10 mouse cellular contexts compared by ENCODE assay signal in the genomic region with DNA sequence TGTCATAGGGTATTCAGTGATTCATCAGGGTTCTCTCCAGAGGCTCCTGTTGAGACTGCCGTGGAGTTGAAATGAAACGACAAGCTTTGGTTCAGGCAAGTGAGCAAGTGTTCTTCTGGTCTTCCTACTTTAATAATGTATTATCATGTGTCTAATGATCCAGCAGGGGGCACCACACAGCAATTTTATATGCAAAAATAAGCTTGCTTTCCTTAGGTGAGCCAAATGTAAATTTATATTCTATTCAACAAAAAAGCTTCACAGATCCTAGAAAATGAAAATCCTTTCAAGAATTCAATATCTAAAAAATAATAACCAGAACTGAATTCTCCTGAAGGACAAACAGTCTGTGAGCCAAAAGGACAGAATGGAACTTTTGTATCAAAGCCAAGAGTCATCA. TPM values are rescaled to one million over a fixed set of nuclear protein-coding genes. Genes with fewer than 3 reads are reported as not detected.
DNase-seq lines count a peak whose midpoint lies in the region; ATAC-seq and TF ChIP-seq lines count a peak whose summit lies in the region.
"Had no signal": no experiment of that assay in that cellular context is flagged by ENCODE, and none has a peak within 500 bp of the region (broad histone marks: within the 10 kb centered on the region; RNA-seq: fewer than 3 reads in every experiment).

No protein-coding gene starts in this region.

- no peak overlapping the region for H3K4me2 ChIP-seq in kidney, embryonic 16.5 days (replicated peaks; ENCODE audit: low read depth, low read length)
- no peak overlapping the region for H3K4me2 ChIP-seq in midbrain, postnatal 0 days (ENCODE audit: low read depth, low read length, poor library complexity, severe bottlenecking)
- H3K4me2 ChIP-seq: liver, embryonic 15.5 days had no signal

- H3K36me3 ChIP-seq in kidney, embryonic 16.5 days (ENCODE audit: insufficient read depth, low read length), result no peaks in the 10 kb centered on the region
- no peaks in the 10 kb centered on the region for H3K36me3 ChIP-seq in G1E (replicated peaks)
- H3K36me3 ChIP-seq in midbrain, postnatal 0 days (ENCODE audit: insufficient read depth, low read length), result peaks cover 10% of the 10 kb centered on the region
- H3K36me3 ChIP-seq: liver, embryonic 15.5 days had no signal

- no peak overlapping the region for H3K27ac ChIP-seq in kidney, embryonic 16.5 days (ENCODE audit: low read length)
- no peak overlapping the region for H3K27ac ChIP-seq in midbrain, postnatal 0 days (ENCODE audit: low read depth, low read length)
- H3K27ac ChIP-seq: liver, embryonic 15.5 days had no signal

- no peaks in the 10 kb centered on the region for H3K9me3 ChIP-seq in kidney, embryonic 16.5 days (ENCODE audit: low read length)
- no peaks in the 10 kb centered on the region for H3K9me3 ChIP-seq in G1E (replicated peaks)
- H3K9me3 ChIP-seq in midbrain, postnatal 0 days (ENCODE audit: low read length), result no peaks in the 10 kb centered on the region
- H3K9me3 ChIP-seq: liver, embryonic 15.5 days had no signal

- no peaks in the 10 kb centered on the region for H3K27me3 ChIP-seq in kidney, embryonic 16.5 days (ENCODE audit: insufficient read depth, low read length)
- peaks cover 6% of the 10 kb centered on the region for H3K27me3 ChIP-seq in G1E (ENCODE audit: insufficient read depth, low read length)
- H3K27me3 ChIP-seq in midbrain, postnatal 0 days (ENCODE audit: insufficient read depth, low read length), result no peaks in the 10 kb centered on the region
- H3K27me3 ChIP-seq: liver, embryonic 15.5 days had no signal

- H3K4me3 ChIP-seq in kidney, embryonic 16.5 days (ENCODE audit: low read length), result no peak overlapping the region
- H3K4me3 ChIP-seq in G1E (ENCODE audit: low read depth, low read length), result no peak overlapping the region
- no peak overlapping the region for H3K4me3 ChIP-seq in midbrain, postnatal 0 days (ENCODE audit: low read depth, low read length)
- H3K4me3 ChIP-seq: erythroblast, embryonic 14.5 days; liver, embryonic 15.5 days had no signal

- TF ChIP-seq CTCF in G1E (IDR thresholded peaks at IDR 0.05; ENCODE audit: low read depth, low read length), result 0 out of 2 replicates have a peak, but pooled peaks have one; percentile 3
- peak; percentile 80 for TF ChIP-seq CTCF in midbrain, postnatal 0 days (IDR thresholded peaks at IDR 0.05)

- no peak overlapping the region for H3K9ac ChIP-seq in kidney, embryonic 16.5 days (replicated peaks; ENCODE audit: low read length)
- H3K9ac ChIP-seq in midbrain, postnatal 0 days (replicated peaks; ENCODE audit: low read length, poor library complexity, severe bottlenecking), result no peak overlapping the region
- H3K9ac ChIP-seq: liver, embryonic 15.5 days had no signal

- no peak for ATAC-seq in kidney, embryonic 16.5 days (ENCODE audit: low FRiP score, low TSS enrichment)
- ATAC-seq in G1E (ENCODE audit: extremely low read depth, insufficient number of reproducible peaks, low FRiP score, poor library complexity, severe bottlenecking), result no peak
- no peak; the same call in 1 of the 2 replicates for ATAC-seq in midbrain, postnatal 0 days (ENCODE audit: low FRiP score)

- peak; percentile 40 for DNase-seq in kidney, adult 18-20 months
- DNase-seq in A20 (ENCODE audit: low read depth, low spot score), result peak; percentile 66
- DNase-seq in G1E (ENCODE audit: low spot score), result no peak
- DNase-seq in embryo, embryonic 10.5 days (ENCODE audit: low spot score), result peak; percentile 82
- peak; percentile 69 for DNase-seq in kidney, postnatal 14 days
- peak; percentile 88 for DNase-seq in midbrain, postnatal 0 days (ENCODE audit: low spot score)
- DNase-seq in frontal cortex, postnatal 10 days (ENCODE audit: low spot score in 2 of 2), result no peak

- WGBS in kidney, embryonic 16.5 days, result 40% methylated on average over 2 of the region's 2 CpGs
- WGBS in midbrain, postnatal 0 days, result 25% methylated on average over 2 of the region's 2 CpGs

- H3K4me1 ChIP-seq in kidney, embryonic 16.5 days (ENCODE audit: insufficient read depth, low read length), result peaks cover 4% of the 10 kb centered on the region; the same call in 1 of the 2 replicates
- H3K4me1 ChIP-seq in G1E (ENCODE audit: insufficient read depth, low read depth, low read length), result no peaks in the 10 kb centered on the region
- H3K4me1 ChIP-seq in midbrain, postnatal 0 days (ENCODE audit: insufficient read depth, low read length), result no peaks in the 10 kb centered on the region

RNA-seq across cellular contexts. Expression of a gene that starts 36.5 kb away (rescaled TPM):
- polyA plus RNA-seq in kidney, embryonic 16.5 days (2015; fragmentation: Nextera tagmentation; extraction: Ambion mirVana), result 227 and 229 TPM in 2 replicates
- total RNA-seq in G1E (2014; fragmentation: Nextera tagmentation) (137 and 188 TPM in 2 replicates), G1E (2017) (138 and 148 TPM in 2 replicates)
- polyA plus RNA-seq in G1E (2012), result 2.5 and 6.7 TPM in 2 replicates
- 67.4 and 133 TPM in 2 replicates for total RNA-seq in midbrain, postnatal 0 days (2014; rRNA removed)
- polyA plus RNA-seq in midbrain, postnatal 0 days (2015; fragmentation: Nextera tagmentation; extraction: Ambion mirVana), result 154 and 176 TPM in 2 replicates

Comparison
In these comparisons a context has a peak if more than half of its experiments do, and no peak if none do; other contexts are left out.
1. DNase-seq: peak in kidney, adult 18-20 months (single experiment), A20 (single experiment), embryo, embryonic 10.5 days (single experiment), kidney, postnatal 14 days (single experiment) and midbrain, postnatal 0 days (single experiment); none in G1E (single experiment) and frontal cortex, postnatal 10 days (0 of 2).
2. RNA of a gene that starts 36.5 kb away (polyA plus RNA-seq): 227 to 229 TPM in kidney, embryonic 16.5 days and 154 to 176 TPM in midbrain, postnatal 0 days; 2.5 to 6.7 TPM in G1E; every median in the first group is over 10 times any median in the second.